Mouse (Mus musculus): ENCODE measurements around the gene Lep.

Lep gene

GRCm38 (mm10) chr6:29117417-29118104, 57.5 kb downstream of the Lep start:
- no peak for DNase-seq (ENCODE audit: low read depth, low spot score)

- DNase-seq (ENCODE audit: low read depth, low spot score): no peak
These were observed 58.2 kb downstream of the Lep start for GRCm38 (mm10) chr6:29118231-29118630.

GRCm38 (mm10) chr6:29118963-29119362, 58.9 kb downstream of the Lep start:
- DNase-seq (ENCODE audit: low read depth, low spot score): no peak

GRCm38 (mm10) chr6:29119990-29120389, 60.0 kb downstream of the Lep start:
- no peak for DNase-seq (ENCODE audit: low read depth, low spot score)
